Mouse (Mus musculus) right cerebral cortex, postnatal 10 days (tissue): ENCODE results near the gene Cdk5rap3.

Experiments
- DNase-seq, 2 experiments: peaks; one replicate each; pipeline ENCODE4 v3.0.0; 2021; ENCODE audit warnings: low spot score in 2 of 2

The Cdk5rap3 gene

DNA sequence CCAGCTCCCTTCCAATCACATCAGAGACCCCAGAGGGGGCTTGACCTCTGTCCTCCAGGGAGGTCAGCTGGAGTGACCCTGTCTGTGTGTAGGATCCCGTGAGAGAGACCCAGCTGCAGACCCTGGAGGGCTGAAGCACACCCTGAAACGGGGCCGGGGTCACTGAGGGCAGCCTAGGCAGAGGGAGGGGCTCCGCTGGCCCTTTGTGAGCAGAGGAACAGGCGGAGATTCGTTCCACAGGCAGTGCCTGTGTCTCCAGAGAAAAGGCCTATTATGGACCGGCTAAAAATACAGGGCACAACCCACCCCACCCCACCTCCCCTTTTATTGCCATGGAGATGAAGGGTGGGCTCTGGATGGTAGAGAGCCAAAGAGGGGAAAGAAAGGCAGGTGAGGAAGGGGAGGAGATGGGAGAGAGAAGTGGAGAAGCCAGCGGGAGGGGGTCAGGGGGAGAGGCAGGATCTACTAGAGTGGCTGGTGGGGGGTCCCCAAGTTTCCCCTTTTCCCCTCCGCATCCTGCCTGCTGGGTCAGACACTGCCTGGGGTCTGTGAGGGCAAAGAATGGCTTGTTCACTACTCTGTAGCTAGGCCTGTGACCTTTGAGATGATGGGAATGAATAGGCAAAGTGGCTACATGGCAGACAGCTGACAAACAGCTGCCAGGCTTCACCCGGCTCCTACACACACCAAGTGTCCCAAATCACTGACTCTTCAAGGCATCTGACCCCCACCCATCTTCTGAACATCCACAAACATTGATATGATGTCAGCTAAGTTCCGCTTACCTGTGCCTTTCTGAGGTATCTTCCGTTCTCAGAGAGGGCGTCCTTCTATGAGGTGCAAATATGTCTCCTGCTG is 16.6 kb downstream of the Cdk5rap3 start:
- DNase-seq: no peak

DNA sequence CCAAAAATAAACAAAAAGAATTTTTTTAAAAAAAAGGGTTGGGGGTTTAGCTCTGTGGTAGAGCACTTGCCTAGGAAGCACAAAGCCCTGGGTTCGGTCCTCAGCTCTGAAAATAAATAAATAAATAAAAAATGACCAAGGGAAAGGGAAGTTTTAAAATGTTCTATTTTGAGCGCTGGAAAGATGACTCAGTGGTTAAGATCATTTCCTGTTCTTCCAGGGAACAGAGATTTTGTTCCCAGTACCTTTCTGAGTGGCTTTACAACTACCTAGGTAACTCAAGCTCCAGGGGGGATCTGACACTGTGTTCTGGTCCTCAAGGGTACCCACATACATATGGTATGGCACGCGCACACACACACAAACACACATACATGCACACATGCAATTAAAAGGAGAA is 20.4 kb downstream of the Cdk5rap3 start:
- no peak for DNase-seq

DNA sequence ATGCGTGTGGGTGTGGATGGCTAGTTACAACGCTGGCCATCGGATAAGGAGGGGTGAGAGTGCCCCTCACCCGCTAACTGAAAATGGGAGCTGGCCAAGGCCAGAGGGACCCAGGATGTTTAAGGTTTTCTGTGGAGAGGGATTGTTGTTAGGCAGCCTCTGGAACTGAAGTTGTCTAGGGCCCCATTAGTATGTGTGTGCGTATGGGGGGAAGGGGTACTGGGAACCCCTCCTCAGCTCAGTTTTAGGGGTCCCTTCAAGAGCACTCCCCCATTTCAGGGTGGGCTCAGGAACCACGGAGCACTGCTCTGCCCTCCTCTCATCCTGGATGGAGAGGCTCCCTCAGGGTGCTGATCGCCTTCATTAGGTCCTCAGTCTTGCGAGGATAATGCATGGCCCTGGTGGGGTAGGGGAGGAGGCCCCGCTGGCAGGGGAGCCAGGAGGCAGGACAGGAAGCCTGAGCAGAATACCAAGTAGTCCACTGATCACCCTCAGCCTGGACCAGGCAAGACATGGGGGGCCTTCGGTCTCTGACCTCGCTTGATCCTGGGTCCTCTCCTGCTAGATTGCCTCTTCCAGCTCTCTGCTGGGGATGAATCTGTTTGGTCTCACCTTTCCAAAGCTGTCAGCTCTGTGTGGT is 23.0 kb downstream of the Cdk5rap3 start:
- no peak for DNase-seq

DNA sequence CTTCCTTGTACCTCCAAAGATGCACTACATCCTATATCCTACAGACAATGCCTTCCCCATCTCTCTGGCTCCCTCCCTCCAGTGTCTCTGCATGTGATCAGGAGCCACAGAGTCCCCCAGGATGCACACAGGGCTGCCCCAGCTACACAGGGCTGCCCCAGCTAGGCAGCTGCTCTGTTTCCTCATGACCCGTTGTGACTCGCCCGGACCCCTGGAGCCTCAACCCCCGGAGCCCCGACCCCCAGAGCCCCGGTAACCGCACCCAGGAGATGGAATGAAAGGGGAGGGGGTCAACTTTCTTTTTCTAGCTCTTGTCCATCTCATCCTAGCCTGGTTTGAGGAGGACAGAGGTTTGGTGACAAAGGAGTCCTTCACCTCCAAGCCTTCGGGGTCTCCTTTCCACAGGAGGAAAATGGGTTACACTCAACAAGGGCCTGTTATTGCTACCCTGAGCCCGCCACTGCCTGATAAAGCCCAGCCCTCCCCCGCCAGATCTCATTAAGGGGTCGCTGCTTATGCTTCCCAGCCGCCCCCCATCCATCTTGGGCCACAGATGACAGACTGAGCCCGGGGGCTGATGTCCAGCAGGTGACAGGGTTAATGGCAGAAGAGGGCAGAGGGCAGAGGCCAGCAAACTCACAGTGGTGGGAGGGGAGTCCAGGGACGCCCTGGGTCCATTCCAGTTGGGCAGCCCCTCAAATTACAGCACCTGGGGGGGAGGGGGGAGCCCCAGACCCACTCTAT is 24.3 kb downstream of the Cdk5rap3 start:
- no peak for DNase-seq

DNA sequence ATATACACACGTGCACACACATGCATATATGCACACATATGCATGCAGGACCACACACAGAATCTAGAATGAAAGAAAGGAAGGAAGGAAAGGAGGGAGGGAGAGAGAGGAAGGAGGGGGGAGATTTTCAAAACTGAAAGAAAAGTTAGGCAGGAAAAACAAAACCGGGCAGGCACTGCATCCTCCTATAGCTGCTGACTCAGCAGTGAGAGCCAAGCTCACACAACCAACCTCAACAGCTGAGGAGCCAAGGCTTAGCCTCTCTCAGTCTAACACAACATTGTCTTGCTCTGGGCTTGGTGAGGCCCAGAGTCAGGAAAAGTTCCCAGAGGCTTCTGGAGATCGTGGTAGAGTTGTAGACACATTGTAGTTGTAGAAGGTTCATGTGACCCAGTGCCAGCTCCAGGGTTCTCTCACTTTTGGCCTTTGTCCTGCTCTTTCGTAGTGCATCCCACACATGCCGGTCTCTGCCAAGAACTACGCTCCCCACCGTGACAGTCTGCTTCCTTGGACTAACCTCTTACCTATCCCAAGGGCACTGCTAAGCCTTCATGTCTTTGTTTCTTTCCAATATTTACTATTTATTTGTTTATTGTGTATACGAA is 29.3 kb downstream of the Cdk5rap3 start:
- no peak for DNase-seq

DNA sequence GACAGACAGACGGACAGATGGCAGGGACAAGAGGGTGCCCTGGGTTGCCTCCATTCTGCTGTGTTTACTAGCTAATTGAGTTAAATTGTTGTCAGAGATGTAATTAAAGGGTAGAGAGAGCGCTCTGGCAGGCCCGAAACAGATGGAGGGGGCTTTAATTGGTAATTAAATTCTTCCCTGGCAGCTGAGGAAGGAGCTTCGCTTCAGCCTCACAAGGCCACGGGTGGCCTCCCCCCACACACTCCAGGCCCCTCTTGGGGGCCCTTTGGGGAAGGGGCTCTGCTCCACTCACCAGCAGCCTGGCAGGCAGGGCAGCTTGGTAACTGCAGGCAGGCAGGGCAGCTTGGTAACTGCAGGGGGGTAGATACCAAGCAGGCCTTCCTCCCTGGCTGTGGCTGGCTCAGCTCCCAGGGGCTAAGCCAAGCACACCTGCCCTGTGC is 30.4 kb downstream of the Cdk5rap3 start:
- no peak for DNase-seq

DNA sequence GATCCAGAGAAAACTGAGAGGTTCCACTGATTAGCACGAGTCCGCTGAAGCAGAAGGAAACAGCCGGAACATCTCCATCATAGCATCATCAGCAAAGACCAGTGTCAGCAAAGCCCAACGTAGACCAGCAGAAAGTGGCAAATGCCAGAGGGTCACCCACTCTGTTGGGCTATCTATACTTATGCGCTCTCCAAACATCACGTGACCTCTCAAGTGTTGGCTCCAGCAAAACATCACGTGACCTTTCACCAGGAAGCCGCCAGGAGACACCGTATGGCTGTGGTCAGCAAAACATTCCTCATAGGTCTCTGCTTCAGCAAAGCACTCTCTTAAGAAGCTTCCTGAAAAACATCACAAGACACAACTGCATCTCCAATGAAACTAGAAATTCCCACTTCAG is 36.0 kb downstream of the Cdk5rap3 start:
- DNase-seq: no peak

DNA sequence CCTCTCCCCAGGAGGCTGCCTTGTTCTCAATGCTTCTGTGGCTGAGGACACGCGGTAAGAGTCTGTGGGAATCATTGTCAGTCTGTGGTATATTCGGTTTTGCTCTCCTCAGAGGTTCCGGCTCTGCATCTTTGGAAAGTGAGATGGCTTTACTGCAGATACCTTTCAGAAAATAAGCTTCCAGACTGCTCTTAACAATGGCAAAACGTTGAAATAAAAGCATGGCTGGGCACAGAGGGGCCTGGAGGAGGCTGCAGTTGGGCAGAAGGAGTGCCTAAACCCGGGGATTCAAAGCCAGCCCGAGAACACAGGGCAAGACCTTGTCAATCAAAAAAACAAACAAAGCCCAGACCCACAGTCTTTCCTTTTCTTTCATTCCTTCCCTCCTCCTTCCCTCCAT is 36.9 kb downstream of the Cdk5rap3 start:
- no peak for DNase-seq

DNA sequence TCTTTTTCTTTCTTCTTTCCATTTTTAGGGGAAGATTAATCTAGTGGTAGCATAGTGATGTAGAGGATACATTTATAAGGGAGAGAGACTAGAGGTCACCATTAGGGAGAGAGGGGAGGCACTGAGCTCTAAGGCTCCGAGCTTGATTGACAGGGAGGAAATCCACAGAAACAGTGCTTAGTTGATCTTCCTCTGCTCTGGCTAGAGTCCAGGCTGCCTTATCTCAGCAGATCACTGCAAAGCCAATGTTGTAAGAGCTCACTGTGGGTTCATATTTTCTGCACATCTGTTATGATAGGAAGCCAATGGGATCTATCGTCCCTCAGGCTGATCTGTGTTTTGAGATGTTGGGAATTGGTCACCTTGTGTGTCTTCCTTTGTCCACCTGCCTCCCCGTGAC is 37.6 kb downstream of the Cdk5rap3 start:
- no peak for DNase-seq

DNA sequence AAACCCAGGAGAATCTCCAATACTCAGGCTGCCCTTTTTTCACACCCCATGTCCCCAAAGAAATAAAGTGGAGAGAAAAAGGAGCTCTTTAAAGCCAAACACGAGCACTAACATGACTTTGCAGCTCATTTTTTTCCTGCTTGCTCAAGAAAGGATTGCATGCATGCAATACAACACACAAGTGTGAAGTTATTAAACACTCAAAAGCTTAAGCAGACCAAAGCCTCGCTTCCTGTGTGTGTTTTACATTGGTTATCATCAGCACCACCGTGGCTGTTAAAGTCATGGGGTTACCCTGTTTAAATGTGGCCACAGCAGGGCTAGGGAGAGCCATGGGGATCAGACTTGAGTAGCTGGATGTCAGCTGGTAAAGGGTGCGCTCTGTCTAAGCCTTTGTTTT is 39.2 kb downstream of the Cdk5rap3 start:
- DNase-seq: no peak

DNA sequence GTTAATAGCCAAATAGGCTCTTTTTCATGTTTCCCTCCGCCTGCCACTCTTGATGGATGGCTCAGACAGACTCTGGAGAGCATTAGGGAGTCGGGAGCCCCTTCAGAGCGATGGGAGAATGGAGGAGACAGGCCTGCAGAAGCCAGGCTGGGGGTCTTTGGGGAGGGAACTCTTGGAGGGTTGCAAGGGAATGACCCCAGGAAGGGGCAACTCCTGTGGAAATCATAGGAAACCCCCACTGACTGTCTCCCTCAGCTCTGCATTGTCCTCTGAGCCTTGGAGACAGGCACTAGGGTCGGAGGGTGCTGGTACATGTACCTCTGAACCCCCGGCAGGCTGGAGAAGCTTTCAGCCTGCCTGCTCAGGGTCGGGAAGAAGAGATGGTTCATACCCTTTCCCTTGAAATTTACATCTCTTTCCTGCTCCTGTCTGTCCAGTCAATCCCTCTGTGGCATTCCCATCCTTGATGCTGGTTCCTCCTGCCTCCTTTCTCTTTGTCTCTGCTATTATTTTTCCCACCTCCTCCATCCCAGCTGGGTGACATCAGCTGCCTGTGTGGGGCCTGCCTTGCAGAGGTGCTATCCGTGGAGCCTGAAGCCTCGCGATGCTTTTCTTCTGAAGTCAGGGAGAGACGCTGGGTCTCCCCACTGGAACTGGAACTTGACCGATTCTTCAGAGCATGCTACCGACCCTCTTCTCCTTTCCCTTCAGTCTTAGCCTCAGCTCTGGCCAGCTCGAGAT is 39.8 kb downstream of the Cdk5rap3 start:
- peak in 1 of 2 experiments; percentile 47 for DNase-seq

DNA sequence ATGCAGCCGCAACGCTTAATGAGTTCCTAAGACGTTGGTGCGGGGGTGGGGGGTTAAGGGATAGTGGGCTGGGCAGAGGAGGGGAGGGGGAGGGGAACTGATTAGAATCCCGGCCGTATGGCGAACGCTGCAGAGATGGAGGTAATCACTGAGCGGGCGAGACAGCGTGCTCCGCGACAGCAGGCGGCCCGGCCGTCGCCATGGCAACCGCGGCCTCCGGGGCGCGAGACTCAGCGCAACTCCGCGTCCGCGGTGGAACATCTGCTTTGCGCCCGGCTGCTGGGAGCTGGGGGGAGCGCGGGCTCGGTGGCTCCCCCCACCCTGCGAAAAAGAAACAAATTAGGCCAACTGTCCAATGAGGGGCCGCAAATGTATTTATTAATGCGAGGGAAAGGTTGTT is 40.6 kb downstream of the Cdk5rap3 start:
- peak; percentile 91 to 92 for DNase-seq

DNA sequence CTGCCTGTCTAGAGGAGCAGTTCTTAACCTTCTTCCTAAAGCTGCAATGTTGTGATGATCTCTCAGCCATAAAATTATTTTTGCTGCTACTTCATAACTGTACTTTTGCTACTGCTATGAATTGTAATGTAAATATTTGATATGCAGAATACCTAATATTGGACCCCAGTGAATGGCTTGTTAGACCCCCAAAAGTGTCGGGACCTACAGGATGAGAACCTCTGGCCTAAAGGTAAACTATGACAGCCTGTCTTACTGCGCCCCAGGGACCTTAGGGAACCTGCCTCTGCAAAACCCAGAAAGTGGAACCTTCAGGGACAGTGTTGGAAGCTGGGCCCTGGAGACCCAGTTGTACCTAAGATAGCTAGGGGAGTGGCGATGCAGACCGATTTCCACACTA is 41.0 kb downstream of the Cdk5rap3 start:
- no peak for DNase-seq

DNA sequence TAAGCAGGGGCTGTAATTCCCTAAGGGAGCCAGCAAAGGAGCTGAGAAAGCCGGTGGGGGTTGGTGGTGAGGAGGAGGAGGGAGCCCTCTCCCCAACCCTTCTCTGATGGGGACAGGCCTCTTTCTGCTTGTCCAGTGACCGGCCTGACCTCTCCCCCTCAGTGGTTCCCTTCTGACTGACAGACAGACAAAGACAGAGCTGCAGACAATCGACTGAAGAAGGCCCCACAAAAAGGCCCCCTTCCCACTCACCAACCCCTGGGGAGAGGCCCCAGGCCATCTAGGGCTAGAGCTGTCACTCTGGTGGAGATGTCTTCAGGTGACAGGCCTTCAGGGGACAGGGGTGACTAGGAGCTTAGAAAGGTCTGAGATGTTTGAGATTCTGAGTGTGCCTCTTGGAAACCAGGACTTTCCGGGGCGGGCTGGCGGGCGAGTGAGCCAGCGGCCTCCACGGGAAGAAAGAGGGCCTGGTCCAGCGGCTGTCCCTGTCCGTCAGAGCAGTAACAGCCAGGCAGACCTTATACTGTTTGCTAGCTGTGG is 42.6 kb downstream of the Cdk5rap3 start:
- peak; percentile 41 to 49 for DNase-seq

DNA sequence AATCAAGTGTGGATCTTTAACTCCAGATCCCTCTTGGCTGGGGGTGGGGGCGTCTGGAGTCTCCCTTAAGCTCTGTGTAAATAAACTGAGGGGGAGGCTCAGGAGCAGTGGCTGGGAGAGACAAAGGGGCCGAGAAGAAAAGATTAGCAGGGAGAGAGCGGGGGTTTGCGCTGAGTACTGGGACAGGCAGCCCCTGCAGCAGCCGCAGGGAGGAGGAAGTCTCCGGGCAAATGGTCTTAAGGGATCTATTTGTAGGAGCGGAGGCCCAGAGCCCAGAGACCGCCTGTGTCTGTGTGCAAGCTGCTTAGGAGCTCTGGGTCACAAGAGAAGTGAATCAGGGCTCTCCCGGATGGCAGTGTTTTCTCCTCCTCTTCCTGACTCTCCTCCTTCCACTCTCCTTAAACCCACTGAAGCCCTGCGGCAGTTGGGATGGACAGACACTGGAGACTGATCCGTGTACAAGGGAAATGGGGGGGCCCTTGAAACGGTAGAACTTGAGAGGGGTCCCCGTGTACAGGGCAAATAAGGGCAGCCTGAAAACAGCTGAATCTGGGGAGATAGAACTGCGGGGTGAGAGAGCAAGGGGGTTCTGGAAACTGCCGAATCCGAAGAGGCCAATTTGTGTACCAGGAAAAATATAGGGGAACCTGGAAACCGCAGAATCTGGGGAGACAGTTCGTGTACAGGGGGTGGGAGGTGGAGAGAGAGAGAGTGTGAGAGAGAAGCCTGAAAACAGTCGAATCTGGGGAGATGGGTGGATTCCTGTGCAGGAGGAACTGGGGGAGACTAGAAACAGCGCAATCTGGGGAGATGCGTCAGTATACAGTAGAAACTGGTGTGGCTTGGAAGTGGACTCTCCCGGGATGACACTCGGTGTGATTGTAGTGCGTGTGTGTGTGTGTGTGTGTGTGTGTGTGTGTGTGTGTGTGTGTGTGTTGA is 43.6 kb downstream of the Cdk5rap3 start:
- DNase-seq: peak; percentile 51 to 57

DNA sequence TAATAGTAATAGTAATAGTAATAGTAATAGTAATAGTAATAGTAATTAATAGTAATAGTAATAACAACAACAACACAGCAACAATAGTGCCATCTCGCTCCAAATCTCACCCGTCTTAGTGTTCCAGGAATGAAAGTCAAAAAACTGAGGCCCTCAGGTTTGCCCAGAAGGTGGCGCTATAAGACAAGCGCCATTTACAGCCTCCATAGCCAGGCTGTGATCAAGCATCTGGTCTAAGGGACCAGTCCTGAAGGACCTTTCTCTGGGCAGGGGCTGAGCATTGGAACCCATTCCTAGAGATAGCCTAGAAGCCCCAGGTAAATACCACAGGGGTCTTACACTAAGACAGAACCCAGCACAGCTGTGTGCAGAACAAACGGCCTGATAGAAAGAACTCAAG is 49.1 kb downstream of the Cdk5rap3 start:
- peak; percentile 57 to 75 for DNase-seq

DNA sequence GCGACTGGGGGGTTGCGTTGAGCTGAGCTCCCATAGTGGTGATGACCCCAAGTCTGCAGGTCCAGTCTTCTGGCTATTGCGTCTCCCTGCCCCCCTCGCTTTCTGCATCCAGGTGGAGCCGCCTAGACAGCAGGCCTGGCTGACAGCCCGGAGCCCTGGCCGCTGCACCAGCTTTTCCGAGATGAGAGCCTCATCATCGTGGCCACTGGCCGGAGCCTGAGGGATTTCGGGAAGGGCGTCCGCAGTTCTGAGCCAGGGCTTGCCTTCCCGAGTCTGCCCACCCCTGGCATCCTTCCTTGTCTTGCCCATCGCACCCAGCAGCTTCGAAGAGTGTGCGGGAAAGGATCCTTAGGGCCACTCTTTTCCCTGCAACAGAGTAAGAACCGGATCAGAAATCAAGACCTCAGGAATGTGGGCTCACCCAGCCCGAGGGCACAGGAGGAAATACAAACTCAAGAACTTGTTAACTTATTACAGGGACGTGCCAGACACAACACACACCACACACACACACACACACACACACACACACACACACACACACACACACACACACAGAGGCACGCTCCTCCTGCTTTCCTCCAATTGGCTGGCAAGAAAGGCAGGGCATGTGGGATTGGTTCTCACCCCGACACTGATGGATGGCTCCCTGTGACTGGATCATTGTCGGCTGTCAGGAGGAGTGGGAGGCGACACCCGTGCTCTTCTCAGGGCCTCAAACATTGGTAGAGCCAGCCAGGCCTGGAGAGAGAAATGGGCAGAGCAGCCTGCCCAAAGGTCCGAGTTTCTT is 52.9 kb downstream of the Cdk5rap3 start:
- DNase-seq: peak; percentile 54 to 60

DNA sequence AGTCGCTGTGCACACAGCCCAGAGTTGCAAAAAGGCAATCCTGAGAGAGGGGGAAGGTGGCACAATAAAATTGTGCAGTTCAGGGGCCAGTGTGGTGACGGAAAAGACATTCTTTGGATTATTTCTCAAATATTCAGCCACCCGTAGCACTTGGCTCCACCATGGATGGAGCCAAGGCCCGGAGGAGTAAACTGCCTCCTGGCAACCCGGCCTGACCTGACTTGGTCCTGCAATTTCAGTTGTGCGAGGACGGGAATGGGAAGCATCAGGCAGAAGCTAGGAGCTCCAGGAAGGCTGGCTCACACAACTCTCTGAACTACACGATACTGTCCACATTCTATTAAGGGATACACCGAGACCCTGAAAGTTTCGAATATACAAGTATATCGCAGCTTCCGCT is 53.8 kb downstream of the Cdk5rap3 start:
- DNase-seq: no peak

DNA sequence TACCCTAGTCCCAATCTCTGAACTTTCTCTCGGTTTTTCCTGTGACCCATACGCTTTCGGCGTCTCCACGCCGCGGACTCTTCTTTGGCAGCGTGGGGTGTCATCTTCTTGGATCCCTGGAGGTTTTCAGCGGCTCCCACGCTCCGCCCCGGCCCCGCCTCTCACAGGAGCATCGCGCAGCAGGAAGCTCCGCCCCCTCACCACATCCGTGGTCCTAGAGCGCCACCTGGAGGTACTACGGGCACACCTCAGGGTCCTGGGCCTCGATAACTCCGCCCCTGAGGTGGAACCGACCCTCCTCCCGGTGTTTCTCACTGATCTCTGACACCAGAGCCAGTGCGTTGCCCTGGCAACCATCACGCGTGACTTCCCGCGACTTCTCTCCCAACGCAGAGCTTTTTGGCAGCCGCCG is 54.4 kb downstream of the Cdk5rap3 start:
- peak; percentile 94 to 96 for DNase-seq
